10 mouse cellular contexts compared by ENCODE assay signal in the genomic region with DNA sequence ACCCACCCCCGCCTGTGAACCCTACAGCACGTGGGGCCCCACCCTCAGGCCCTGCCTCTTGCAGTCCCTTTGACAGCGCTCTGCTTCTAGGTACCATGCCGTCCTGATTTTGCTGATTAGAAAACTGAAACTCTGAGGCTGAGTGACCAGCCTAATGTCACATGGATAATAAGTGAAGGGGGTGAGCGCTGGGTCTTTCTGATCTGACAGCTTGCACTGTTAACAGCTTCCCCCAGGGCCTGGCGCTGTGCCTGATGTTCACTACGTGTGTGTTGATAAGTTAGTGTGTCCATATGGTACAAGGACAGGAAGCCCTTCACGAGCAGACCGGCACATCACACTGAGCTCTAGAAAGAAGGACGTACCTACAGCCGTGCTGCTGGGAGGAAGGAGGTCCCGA.
DNase-seq lines count a peak whose midpoint lies in the region; ATAC-seq and TF ChIP-seq lines count a peak whose summit lies in the region.
"Had no signal": no experiment of that assay in that cellular context is flagged by ENCODE, and none has a peak within 500 bp of the region (broad histone marks: within the 10 kb centered on the region; RNA-seq: fewer than 3 reads in every experiment).

No protein-coding gene starts in this region.

- H3K36me3 ChIP-seq in heart, embryonic 13.5 days: no peaks in the 10 kb centered on the region
- H3K36me3 ChIP-seq in lung, postnatal 0 days (ENCODE audit: insufficient read depth, low read length): no peaks in the 10 kb centered on the region
- H3K36me3 ChIP-seq in limb, embryonic 14.5 days (ENCODE audit: control insufficient read depth, insufficient read depth, low read length): no peaks in the 10 kb centered on the region

- no peak for TF ChIP-seq CTCF in lung, postnatal 0 days (IDR thresholded peaks at IDR 0.05)

- TF ChIP-seq EP300 in lung, postnatal 0 days (IDR thresholded peaks at IDR 0.05): no peak

- H3K27ac ChIP-seq in heart, embryonic 13.5 days (replicated peaks): peak overlapping the region; percentile 77
- no peak overlapping the region for H3K27ac ChIP-seq in lung, postnatal 0 days (ENCODE audit: low read length)
- no peak overlapping the region for H3K27ac ChIP-seq in limb, embryonic 14.5 days (replicated peaks; ENCODE audit: low read depth, low read length)

- H3K4me1 ChIP-seq in heart, embryonic 13.5 days: peaks cover 45% of the 10 kb centered on the region
- no peaks in the 10 kb centered on the region for H3K4me1 ChIP-seq in lung, postnatal 0 days (ENCODE audit: insufficient read depth, low read depth, low read length)
- H3K4me1 ChIP-seq in limb, embryonic 14.5 days (ENCODE audit: control insufficient read depth, insufficient read depth, low read length): peaks cover 13% of the 10 kb centered on the region

- H3K4me2 ChIP-seq in heart, embryonic 13.5 days: peak overlapping the region; percentile 59
- peak overlapping the region; percentile 42 for H3K4me2 ChIP-seq in lung, postnatal 0 days (replicated peaks; ENCODE audit: low read depth, low read length)
- H3K4me2 ChIP-seq in limb, embryonic 14.5 days (replicated peaks; ENCODE audit: low read depth, low read length, severe bottlenecking): no peak overlapping the region

- ATAC-seq in heart, embryonic 13.5 days (ENCODE audit: extremely low read depth, insufficient number of reproducible peaks, low FRiP score, low TSS enrichment): peak; percentile 80; the same call in 1 of the 2 replicates
- ATAC-seq in lung, postnatal 0 days: peak; percentile 67
- no peak for ATAC-seq in limb, embryonic 14.5 days (ENCODE audit: low FRiP score, low read depth)

- no peak for DNase-seq in heart, adult 18-20 months
- DNase-seq in lung, postnatal 0 days (ENCODE audit: low spot score): peak; percentile 34
- no peak for DNase-seq in lung, postnatal 36 days
- DNase-seq in cerebellum, adult 8-10 months: peak; percentile 53
- DNase-seq in limb, embryonic 14.5 days (ENCODE audit: low spot score): peak; percentile 20
- DNase-seq in left cerebral cortex, postnatal 14 days (ENCODE audit: low spot score in 2 of 2): no peak
- DNase-seq in ovary, postnatal 36 days (ENCODE audit: low spot score): no peak
- DNase-seq: kidney, adult 9 months had no signal

- 0 out of 2 replicates have a peak overlapping the region, but pooled peaks have one; percentile 56 for H3K9ac ChIP-seq in heart, embryonic 13.5 days
- no peak overlapping the region for H3K9ac ChIP-seq in lung, postnatal 0 days (replicated peaks; ENCODE audit: low read depth)
- H3K9ac ChIP-seq in limb, embryonic 14.5 days (ENCODE audit: low read depth, low read length, severe bottlenecking): no peak overlapping the region

- no peak for TF ChIP-seq POLR2A in limb, embryonic 14.5 days (IDR thresholded peaks at IDR 0.05; ENCODE audit: borderline replicate concordance, extremely low read depth, insufficient read depth, insufficient read length)

- H3K9me3 ChIP-seq in heart, embryonic 13.5 days: no peaks in the 10 kb centered on the region
- H3K9me3 ChIP-seq in lung, postnatal 0 days (ENCODE audit: low read length): no peaks in the 10 kb centered on the region
- H3K9me3 ChIP-seq in limb, embryonic 14.5 days (ENCODE audit: control insufficient read depth, low read length): no peaks in the 10 kb centered on the region

- intact Hi-C loops in left cerebral cortex, postnatal 14 days (cut with DNase I): no loop called here

- H3K4me3 ChIP-seq in heart, embryonic 13.5 days: peak overlapping the region; percentile 26
- no peak overlapping the region for H3K4me3 ChIP-seq in lung, postnatal 0 days (ENCODE audit: low read depth, low read length)
- H3K4me3 ChIP-seq in limb, embryonic 14.5 days (replicated peaks; ENCODE audit: low read length): no peak overlapping the region
- H3K4me3 ChIP-seq: myocyte had no signal

- WGBS in heart, embryonic 13.5 days: 12% methylated on average over 12 of the region's 12 CpGs
- WGBS in lung, postnatal 0 days: 21% methylated on average over 12 of the region's 12 CpGs
- 27% methylated on average over 11 of the region's 12 CpGs for WGBS in limb, embryonic 14.5 days

- 0 out of 2 replicates have a peak, but pooled peaks cover 3% of the 10 kb centered on the region for H3K27me3 ChIP-seq in heart, embryonic 13.5 days (replicated peaks)
- no peaks in the 10 kb centered on the region for H3K27me3 ChIP-seq in lung, postnatal 0 days (replicated peaks; ENCODE audit: insufficient read depth, low read length)
- H3K27me3 ChIP-seq in limb, embryonic 14.5 days (ENCODE audit: control insufficient read depth, insufficient read depth, low read length): no peaks in the 10 kb centered on the region

Comparison
In these comparisons a context has a peak if more than half of its experiments do, and no peak if none do; other contexts are left out.
1. DNase-seq: peak in lung, postnatal 0 days (single experiment), cerebellum, adult 8-10 months (single experiment) and limb, embryonic 14.5 days (single experiment); none in heart, adult 18-20 months (0 of 2), lung, postnatal 36 days (single experiment), left cerebral cortex, postnatal 14 days (0 of 2) and ovary, postnatal 36 days (single experiment).